Mouse (Mus musculus) retina, adult 2 months (tissue): ENCODE data around the gene Zc4h2.
A peak's percentile ranks its signal among the peaks of the same experiment; 100 is the strongest.

Experiments
- DNase-seq: peaks from one replicate; pipeline ENCODE4 v3.0.0-alpha.2; 2012; ENCODE audit warnings: low read depth, low spot score

The Zc4h2 gene

DNA sequence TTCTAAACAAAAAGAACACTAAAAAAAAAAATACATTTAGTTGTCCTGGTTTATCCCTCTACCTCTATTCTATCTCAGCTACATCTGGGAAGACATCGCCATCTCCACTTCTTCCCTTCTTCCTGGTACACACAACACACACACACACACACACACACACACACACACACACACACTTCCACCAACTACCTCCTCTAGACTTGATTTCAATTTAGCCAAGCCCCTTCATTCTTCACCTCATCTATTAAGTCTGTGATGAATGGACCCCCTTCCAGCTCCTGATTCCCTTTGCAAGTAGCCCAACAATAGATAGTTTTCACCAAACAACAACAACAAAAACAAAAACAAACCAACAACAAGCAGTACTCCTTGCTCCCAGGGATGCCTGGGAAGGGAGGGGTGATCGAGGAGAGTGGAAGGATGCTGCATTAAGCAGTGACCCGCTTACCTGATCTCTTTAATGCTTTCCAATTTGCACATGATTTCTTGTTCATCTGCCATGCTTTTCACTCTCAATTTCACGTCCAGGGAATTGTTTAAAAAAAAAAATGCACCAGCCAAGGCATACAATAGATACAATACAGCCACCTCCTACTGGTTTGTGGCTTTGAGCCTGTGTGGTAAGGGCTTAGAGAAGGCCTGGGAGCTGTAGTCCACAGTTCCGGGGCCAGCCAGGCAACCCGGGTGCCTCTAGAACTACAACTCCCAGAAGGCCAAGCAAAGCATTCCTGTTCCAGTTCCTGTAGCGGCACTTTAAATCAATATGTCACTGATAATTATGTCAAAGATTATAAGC, at the start of gene Zc4h2:
Gene Zc4h2 (minus strand): TSS at position 706 of the 796 bp plus-strand sequence.
- peak; percentile 68 for DNase-seq

DNA sequence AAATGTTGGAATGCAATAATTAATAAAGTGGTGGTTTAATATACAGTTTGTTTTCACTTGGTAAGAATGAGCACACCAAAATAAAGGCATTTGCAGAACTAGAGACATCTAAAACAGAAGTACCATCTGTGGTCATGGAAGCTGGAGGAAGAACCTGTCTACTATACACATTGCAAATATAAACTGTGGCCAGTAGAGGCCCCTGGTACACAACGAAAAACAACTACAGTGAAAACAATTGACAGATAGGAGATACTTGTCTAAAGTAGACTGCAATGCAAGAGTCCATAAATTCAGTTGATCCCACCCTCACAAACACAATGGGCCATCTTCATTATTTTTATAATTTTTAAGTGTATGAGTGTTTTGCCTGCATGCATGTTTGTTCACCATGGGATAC, 28.8 kb upstream of the Zc4h2 start:
- DNase-seq = no peak

DNA sequence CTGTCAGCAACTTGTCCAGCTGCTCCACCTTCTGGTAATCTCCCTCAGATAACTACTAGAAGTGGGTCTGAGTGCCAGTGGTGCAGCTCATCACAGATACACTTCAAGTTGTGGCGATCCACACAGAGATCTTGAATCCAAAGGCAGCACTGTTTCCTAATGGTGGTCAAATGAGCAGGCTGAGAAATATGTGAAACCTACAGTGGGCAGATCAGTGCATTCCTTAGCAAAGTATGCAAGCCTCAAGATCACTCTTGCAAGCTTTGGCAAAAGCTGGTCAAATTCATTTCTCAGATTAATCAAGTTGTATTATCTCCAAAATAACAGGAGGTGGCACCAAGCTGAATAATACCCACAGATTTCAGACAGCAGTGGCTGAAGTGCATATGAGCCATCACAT, 23.9 kb upstream of the Zc4h2 start:
- no peak for DNase-seq

DNA sequence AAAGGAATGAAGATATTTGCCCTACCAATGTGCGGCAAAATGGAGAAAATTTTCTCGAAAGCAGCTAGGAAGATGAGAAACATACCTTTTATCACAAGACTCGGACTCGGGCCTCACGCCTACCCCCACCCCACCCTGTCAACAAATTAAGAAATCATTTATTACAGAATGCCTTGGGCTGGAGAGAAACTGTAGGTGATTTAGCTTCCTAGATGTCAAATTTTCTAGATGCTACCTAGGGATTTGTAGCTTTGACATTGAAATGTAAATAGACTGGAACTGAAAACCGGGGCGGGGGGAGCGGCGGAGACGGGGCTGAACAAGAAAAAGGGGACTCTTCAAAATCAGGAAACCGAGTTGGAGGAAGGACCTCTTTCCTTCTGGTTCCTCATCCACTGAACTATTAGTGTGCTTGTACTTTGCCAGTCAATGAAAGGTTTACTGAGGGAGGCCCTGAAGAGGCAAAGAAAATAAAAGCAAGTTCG, 333 bp upstream of the Zc4h2 start:
- no peak for DNase-seq

DNA sequence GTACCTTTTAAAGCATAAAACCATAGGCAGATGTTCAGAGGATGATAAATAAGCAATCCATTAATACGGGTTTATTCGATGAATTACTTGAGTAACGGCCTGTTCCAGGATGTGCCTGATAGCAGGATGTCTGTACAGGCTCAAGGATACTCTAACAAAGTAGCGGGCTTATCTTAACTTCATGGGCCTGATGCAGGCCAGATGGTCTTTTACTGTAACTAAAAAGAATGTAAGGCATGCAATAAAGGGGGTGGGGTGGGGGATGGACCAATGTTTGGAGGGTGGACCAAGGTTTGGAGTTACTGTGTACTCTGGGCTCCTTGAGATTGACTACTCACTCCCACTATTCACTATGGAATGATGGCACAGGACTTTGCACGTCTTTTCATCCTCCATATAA, 57.7 kb downstream of the Zc4h2 start:
- no peak for DNase-seq
